Mouse (Mus musculus) right cerebral cortex, postnatal 14 days (tissue): Measurements from ENCODE around the gene Gm37240.

Experiments used
- DNase-seq: peaks from one replicate; pipeline ENCODE4 v3.0.0; 2022

Gene Gm37240

GRCm38 (mm10) chr3:85863996-85864395, 23.3 kb downstream of the Gm37240 start:
- no peak for DNase-seq

DNA sequence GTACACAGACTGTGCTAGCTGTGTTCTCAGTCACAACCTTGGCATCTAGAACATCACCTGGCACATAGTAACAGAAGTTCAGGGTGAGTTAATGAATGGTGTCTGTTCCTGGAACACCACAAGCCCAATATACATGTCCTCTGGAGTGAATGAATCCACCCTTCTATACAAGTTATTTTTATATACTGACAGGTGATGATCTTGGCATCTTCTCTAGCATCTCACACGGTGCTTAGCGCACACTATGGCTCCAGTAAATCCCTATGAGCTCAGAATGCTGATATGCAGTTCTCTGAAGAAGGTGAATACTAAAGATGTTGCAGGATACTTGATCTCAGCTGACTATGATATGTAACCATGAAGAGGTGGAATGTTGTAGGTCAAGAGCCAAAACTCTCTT, 24.4 kb downstream of the Gm37240 start:
- DNase-seq: no peak

- no peak for DNase-seq
Measured at GRCm38 (mm10) chr3:85860996-85861395, 26.3 kb downstream of the Gm37240 start.

- no peak for DNase-seq
Measured at GRCm38 (mm10) chr3:85859311-85859710, 28.0 kb downstream of the Gm37240 start.

DNA sequence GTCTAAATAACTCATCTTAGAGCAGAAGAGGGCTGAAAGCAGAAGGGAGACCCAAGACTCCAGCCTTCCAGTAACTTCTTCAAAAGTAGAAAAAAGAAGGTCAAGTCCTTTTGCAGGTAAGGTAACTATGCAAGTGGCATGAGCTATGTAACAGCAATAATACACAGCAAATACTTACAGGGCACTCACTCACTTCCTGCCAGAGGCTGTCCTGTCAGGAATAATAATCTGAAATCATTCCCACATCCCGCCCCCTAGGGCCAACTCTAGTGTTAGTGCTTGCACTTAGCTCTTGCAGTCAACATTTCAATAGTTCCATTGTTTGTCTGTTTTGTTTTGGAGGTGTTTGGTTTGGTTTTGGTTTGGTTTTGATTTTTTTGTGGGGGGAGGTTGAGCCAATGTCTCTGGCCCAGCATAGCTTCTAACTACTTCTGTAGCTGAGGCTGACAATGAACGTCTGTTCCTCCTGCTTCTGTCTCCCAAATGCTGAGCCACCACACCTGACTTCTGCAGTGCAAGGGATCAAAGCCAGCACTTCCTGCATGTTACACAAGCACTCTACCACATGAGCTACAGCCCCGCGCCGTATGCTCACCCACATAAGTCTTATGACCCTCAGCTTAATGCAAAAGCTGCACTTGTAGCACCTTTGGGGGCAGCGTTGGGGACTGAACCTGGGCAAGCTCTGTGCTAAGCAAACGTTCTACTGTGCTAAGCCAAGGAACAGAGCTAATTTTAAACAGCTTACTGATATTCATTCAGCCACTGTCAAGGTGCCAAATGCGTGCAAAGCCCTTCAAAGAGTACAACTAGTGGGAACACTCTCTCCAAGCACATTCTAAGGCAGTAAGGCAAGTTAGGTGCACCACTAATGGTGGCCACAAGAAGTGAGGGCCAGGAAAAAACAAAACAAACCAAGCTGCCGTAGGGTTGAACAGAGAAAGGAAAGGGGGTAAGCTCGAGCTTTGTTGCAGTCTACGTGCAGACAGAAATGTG, 28.9 kb downstream of the Gm37240 start:
- DNase-seq: no peak

DNA sequence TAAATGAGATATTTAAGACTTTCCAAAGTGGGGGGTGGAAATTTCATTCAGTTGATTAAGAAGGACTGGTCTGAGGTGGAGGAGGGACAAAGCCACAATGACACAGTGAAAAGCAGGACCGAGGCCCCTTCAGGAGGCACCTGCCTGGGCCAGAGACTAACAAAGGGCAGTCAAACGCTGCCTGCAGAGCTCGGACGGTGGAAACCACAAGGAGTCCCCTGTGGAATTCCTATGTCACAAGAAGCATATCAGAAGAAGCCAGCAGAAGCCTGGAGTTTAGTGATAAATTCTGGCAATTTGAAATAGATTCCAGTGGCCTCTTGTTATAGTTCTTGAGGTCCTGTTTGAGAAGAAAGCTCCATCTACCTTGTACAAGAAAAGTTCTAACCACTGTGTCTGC, 30.2 kb downstream of the Gm37240 start:
- no peak for DNase-seq

DNA sequence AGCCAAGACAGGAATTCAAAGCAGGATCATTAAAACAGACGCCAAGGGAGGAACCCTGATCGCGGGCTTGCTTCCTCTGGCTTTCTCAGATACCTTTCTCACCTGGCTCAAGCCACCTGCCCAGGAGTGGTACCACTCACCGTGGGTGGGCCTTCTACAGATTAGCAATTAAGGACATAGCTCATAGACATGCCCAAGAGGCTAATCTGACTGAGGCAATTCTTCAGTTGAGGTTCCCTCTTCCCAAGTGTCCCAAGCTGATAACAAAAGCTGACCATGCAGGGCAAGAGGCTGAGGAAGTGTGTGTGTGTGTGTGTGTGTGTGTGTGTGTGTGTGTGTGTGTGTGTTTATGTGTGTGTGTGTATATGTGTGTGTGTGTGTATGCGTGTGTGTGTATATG, 31.4 kb downstream of the Gm37240 start:
- no peak for DNase-seq

DNA sequence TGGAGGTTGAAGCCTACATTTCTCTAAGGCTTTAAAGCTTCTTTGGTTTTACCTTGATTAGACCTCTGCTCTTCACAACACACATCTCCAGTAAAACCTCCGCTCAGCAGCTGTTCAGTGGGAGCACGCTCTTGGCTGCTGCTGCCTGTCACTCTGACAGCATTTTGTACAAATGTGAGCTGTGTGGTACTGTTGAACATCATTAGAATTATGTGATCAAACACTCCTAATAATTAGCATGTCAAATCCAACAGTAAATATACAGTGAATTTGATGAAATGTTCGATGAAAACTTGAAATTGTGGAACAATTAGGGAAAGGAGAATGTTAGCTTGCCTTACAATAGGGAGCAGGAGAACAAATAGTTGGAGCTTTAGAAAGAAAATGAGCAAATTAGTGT, 32.3 kb downstream of the Gm37240 start:
- DNase-seq: no peak

GRCm38 (mm10) chr3:85854143-85854542, 33.2 kb downstream of the Gm37240 start:
- no peak for DNase-seq

DNA sequence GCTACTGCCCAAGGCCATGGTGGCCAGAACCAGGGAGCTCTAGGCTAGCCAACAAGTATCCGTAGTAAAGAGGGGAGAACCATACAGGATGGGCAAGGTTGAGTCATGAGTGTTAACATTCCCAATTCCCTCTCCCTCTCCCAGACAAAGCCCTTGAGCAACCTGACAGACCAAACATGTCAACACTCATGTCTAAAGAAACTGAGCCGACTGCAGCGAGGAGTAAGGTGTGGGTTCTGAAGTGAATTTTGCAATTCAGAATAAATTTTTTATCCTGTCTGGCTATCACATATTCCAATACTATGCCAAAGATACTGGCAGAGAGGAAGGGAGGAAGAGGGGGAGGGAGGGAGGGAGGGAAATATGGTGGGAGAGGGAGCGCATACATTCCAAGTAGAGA, 33.6 kb downstream of the Gm37240 start:
- DNase-seq: no peak

- DNase-seq: no peak
Measured at GRCm38 (mm10) chr3:85850079-85850478, 37.2 kb downstream of the Gm37240 start.

DNA sequence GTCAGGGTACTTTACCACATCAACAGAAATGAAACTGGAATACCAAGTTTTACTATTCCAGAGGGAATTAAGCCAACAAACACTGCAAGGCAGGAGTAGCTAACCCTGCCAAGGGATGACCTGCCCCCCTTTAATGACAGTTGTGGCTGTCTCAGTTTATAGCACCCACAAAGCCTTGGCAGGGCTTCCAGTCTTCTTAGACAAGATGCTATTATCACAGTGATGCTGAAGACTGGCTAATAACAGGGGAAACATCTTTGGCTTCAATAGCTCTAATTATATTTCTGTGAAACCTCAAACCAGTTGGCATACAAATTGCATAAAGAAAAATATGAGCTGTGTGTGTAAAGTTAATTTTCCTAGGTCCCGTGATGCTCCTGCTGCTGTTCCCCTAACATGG, 41.0 kb downstream of the Gm37240 start:
- DNase-seq: no peak

DNA sequence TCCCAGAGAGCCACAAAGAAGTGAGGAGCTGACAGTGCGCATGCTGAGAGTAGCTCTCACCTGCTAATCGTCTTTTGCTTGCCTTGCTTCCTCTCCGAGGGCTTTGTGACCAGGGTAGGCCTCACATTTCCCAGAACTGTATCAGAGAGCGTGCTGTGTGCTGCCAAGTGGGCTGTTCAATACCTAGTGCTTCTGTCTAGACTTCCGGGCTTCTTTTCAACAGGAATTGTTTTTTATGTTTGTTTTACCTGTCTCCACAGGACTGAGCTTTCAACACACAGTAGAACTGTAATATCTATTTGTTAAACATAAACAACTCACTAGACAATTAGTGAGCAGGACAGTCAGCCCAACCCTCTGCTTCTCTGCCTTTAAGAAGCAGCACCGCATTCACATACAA, 42.0 kb downstream of the Gm37240 start:
- DNase-seq: no peak

DNA sequence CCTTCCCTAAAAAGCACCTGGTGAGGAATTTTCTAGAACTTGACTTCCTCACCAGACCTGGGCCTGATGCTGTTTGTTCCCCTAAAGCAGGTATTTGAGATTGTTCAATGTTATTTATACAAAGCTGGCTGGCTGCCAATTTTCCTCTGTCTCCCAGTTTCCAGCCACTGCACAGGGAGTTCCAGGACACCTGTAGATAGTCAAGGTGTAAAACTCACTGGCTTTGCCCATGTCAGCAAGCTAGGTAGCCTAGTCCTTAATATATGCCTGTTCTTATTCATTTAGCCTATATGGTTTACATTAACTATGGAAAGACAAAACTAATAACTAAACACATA, 44.5 kb downstream of the Gm37240 start:
- DNase-seq: peak; percentile 19

GRCm38 (mm10) chr3:85842177-85842880, 45.0 kb downstream of the Gm37240 start:
- DNase-seq: no peak

DNA sequence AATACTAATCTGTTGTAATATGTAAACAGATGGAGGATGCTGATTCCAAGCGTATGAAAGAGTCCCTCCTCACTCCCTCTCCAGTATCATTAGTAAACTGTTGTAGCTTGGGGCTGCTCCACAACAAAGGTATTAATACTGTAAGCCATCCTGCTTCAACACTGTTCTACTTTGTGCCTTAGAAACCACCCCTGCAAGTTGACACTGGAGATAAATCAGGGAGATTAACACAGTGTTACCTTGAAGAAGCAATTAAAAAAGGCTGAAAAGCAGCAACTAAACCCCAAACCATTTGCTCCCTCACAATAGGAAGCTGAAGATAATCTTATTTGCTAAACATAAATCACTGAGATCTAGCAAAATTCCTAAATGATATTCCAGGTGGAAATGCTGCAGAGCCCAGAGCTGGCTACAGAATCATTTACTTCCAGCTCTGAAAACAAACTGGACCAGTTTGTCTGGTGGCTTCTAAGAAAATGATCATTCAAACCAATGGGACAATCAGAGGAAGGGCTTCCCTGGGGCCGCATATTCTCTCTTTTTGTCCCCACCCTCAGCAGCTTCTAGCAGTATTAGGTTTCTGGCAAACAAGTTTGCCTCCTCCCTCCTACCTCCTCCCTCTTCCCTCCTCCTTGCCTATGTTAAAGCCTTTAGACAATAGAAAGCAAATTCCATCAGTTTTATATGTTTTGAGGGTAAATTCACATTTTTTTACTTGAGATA, 45.7 kb downstream of the Gm37240 start:
- no peak for DNase-seq

DNA sequence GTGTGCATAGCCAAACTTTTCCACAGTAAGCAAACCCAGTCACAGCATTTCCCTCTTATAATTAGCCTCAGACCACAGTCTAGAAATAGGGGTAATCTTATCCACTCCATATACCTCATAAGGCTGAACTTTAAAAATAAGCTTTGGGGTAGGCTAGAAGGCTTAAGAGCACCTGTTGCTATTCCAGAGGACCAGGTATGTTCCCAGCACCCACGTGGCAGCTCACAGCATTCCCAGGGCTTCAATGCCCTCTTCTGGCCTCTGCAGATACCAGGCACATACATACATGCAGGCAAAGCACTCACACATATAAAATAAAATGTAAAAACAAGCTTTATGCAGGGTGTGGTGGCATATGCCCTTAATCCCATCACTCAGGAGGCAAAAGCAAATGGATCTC, 53.7 kb downstream of the Gm37240 start:
- DNase-seq: no peak

DNA sequence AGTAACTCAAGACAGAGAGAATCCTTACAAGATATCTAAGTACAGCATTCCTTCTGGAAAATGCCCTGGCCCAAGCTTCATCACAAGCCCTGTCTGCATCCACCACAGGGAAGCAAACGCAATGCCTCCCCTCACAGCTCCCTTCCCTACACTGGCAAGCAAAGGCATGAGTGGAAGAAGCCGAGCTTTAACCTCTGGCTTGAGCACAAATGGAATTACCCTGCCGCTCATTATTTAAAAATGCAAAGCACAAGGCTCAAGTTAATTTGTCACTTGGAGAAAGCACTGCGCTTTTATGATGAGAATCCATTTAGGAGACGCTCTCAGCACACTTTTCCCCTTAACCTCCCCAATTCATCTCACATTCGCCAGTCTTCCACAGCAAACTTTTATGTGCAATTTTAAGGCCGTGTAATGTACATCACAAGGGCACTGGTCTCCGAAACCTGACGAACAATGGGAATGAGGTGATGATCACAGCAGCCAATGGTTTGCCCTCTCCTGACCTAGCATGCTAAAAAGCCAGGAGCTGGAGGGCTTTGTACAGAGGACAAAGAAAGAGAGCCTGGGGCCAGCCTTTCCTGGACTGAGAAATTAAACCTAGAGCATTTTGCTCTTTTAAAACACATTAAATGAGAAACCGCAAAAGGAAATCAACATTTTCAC, 54.7 kb downstream of the Gm37240 start:
- no peak for DNase-seq

- no peak for DNase-seq
Measured at GRCm38 (mm10) chr3:85831785-85832184, 55.5 kb downstream of the Gm37240 start.

GRCm38 (mm10) chr3:85829047-85829446, 58.3 kb downstream of the Gm37240 start:
- DNase-seq: no peak

DNA sequence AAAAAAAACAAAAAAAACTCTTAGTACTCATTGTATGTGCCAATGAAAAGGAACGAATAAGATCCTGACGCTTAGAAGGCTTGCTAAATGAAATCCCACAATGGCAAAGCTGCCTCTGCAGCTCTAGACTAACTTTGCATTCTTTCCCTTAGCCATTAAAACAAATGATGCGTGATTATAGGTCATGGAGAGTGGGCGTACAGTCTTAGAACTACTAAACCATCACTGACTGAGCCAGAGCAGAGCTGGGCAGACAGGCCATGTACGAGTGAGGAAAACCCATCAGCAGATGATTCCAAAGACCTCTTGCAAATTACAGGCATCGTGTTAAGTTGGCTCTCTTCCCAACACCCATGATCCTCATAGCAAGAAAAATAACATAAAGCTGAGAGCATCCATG, 59.5 kb downstream of the Gm37240 start:
- no peak for DNase-seq

DNA sequence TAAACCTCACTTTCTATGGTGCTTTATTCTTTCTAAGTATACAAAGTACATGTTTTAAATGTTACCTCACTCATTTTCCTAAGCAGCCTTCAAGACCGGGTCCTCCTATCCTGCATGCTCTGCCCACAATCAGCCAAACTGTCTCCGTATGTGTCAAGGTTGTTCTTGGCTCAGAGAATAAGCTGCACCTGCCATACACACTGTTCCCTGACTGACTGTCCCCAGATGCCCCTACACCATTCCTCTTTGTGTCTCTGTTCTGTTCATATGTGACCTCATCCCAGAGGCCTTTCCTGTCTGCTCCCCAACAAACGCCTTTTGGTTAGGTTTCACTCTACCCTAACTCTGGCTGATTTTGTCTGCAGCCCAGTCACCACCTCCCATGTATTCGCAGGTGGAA, 60.0 kb downstream of the Gm37240 start:
- no peak for DNase-seq
